Mouse (Mus musculus) forelimb bud, embryonic 11.5 days (tissue): ENCODE results near the gene Flvcr1.
A peak's percentile ranks its signal among the peaks of the same experiment; 100 is the strongest.

Experiments used
- DNase-seq: peaks from one replicate; pipeline ENCODE4 v3.0.0-alpha.2; 2012; ENCODE audit warnings: low read depth, low spot score

The Flvcr1 gene

DNA sequence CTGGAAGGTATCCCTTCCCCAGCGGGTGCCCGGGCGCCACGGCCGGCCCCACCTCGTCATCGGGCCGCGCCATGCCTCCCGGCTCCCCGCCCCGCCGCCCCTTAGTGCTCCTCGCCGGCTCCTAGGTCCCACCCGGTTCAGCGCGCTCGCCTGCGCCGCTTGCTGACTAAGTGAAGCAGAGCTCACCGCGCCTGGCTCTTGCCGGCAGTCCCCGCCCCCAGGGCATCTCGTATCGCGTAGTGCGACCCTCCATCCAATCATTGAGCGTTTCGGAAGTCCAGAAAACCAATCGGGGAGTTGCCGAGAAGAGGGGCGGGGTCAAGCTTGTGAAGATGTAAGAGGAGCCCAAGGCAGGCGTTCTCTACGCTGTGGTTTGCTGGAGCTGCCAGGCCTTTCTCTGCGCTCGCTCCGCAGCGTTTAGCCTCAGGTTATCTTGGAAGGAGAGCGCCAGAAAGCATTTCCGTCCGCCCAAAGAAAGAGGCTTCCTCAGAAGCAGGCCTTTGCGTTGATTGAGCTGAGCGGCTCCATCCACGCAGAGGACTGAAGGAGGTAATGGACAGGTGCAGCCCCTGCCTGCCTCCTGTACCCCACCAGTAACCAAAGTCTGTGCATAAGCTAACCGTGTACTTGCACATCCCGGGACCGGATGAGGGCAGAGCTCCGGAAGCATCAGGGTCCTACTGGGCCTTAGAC is at the start of gene Flvcr1:
Gene Flvcr1, minus strand, starts transcription at position 138 of the 693 bp plus-strand sequence.
- DNase-seq, result peak; percentile 99

DNA sequence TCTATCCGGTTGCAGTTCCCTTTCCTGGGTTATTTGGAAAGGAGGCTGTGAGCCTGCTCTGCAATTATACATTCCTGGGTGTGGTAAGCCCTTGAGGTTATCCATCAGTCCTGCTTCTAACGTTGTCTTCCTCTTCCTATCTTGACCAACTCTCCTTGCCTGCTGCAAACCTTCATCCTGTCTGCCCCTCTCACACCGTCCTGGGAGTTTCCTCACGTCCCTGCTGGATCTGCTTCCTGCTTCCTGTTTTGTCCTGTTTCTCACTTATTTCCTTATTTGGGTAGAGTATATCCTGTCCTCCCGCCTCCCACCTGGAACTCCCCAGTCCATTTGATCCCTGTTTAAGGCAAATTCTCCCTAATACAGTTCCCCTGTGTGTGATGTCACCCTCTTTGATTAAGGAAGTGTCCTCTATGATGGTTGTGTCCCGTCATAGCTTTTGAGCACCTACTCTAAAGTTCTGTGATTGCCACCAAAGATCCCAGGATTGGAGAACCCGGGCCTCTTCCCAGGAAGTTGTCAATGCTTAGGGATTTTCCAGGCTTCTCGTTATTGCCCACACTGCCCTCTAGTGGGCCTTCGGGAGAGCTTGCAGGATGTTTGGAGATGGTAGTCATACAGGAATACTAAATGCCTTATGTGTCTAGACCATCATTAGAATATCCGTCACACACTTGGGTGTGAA is 49.4 kb upstream of the Flvcr1 start:
- peak; percentile 65 for DNase-seq

DNA sequence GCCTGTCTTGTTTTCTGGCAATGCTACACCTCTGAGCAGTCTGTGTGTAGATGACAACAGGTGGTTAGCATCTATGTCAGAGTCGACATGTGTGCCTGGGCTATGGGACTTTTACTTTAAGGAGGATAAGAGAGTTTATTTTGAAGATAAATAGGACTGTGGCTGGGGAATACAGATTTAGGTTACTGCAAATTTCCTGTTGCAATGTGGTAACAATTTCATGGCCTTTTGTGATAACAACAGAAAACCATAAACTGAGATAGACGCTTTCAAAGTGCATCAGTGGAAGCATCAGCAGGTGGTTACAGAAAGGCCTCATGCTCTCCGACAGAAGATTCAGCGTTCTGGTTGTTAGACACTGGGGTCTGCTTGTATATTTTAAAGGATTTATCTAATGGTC is 47.5 kb upstream of the Flvcr1 start:
- no peak for DNase-seq

DNA sequence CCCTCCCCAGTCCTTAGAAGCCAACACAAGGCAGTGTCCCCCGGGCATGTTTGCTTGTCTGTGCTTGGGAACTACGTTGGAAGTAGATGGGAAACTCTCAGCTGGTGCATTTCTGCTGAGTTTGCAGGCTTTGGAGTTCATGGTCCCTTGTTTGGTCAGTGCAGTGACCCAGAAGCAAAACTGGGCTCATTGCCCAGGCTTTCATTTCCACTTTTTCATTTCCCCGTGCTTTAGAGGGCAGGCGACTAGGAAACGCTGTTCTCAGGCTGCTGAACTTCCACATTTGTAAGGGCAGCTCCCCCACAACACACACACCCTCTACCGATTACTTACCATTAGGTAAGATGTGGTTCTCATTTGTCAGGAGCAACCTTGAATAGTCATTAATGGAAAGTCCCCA is 47.0 kb upstream of the Flvcr1 start:
- DNase-seq, result no peak

DNA sequence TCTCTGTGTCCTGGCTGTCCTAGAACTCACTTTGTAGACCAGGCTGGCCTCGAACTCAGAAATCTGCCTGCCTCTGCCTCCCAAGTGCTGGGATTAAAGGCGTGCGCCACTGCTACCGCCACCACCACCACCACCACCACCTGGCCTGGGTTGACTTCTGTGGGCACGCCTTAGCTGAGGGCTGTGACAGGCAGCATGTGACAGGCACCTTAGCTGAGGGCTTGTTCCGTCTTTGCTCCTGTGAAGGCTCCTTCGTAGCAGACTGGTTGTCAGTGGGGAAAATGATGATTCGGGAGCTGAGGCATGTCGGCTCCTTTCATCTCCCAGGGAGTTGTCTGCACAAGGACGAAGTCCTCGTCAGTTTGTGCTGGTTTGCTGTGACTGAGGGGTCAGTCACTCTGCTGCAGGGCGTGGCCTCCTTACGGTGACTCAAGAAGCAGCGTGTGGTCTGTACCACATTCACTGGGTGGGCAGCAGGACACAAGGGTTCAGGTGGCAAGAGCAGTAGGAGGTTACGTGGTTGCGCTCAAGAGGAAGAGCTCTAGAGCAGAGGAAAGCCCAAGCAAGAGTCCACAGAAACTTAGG is 46.5 kb upstream of the Flvcr1 start:
- no peak for DNase-seq

DNA sequence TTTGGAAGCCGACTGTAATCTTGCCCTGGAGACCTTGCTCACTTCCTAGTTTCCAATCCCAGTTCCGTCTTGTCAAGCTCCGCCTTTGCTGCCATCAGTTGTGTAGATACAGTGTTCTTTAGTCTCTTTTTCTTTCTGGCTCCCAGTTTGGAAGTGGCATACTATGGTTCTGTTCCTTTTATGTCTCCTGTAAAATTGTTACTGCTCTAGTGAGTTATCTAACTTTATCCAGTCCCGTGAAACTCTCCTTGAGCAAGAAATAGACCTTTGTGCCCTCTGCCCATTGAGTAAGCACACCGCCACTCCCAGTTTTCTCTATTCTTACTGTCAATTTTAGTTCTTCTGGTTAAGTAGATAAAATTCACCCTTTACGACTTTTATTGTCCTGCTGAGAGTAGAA is 45.7 kb upstream of the Flvcr1 start:
- no peak for DNase-seq

DNA sequence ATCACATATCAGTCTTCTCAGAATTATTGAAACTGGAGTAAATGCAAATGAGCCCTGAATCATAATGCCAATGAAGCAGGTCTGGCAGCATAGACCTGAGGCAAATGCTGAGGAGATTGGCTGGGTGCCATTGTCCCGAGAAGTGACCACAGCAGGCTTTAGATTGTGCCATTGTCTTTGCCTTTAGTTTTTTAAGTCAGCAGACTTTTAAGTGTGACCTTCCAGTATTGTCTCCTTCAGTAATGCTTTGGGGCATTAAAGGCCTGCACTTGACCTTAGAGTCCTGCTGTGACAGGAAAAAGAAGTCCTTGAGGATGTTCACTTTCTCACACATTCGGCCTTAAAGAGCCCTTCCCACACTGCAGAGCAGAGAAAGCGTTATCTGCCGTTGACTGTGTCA is 44.3 kb upstream of the Flvcr1 start:
- no peak for DNase-seq

DNA sequence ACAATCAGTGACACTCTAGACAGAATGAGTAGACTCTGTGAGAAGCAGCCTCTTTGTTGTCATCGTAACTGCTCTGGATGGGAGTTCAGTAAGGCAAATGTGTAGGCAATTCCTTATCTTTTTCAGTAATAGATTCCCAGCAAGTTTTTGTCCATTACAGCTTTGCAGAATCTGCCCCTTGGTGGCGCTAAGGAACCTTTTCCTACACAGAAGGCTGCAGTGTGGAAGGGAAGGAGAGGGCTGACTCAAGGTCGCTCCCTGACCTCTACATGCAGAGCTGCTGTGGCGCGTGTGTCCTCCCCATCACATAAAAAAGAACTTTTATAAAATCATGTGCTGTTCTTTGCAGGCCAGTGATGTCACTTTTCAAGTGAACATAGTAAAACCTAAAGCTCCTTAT is 42.4 kb upstream of the Flvcr1 start:
- DNase-seq, result no peak

DNA sequence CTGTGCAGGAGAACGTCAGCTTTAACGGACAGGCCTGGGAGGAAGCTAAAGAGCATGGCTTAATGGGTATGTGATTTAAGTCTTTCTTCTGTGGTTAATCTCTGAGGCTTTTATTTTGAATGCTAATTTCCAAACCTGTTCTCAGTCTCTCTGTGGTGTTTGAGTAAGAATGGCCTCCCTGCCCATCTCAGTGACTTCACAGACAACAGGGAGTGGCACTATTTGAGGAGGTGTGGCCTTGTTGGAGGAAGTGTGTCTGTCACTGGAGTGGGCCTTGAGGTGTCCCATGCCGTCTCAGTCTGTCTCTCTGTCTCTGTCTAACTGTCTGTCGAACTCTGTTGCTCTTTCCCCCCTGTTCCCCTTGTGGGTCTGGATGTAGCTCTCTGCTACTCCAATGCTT is 39.2 kb upstream of the Flvcr1 start:
- no peak for DNase-seq

DNA sequence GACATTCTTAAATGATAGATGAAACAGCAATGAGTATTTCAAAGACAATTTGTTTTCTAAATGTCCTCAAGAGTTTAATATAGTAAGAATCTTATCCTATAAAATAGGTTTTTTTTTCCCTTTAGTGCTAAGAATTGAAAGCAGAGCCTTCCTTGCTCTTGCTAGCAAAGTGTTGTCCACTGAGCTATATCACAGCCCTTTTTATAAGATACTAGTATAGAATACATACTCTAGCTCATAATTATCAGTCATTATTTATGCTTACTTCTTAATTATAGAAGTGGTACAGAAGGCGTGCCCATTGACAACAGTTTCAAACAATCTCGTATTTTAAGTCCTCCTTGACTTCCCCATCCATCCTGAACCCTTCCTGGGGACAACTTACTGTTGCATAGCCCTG is 38.6 kb upstream of the Flvcr1 start:
- DNase-seq, result no peak

DNA sequence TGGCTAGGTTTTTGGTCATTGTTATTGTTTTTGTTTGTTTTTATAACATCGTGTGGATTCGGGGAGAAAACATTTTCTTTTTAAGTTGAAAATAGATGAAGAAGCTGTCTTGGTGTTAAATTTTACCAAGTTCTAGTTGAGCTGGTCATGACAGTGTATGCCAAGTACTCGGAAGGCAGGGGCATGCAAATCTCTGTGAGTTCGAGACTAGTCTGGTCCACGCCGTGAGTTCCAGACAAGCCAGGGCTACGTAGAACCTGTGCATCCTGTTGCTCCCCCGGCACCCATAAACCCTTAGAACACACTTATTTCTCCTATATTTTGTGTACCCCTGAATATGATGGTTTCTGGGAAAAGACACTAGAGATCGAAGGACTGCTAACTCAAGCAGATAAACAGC is 37.7 kb upstream of the Flvcr1 start:
- no peak for DNase-seq

DNA sequence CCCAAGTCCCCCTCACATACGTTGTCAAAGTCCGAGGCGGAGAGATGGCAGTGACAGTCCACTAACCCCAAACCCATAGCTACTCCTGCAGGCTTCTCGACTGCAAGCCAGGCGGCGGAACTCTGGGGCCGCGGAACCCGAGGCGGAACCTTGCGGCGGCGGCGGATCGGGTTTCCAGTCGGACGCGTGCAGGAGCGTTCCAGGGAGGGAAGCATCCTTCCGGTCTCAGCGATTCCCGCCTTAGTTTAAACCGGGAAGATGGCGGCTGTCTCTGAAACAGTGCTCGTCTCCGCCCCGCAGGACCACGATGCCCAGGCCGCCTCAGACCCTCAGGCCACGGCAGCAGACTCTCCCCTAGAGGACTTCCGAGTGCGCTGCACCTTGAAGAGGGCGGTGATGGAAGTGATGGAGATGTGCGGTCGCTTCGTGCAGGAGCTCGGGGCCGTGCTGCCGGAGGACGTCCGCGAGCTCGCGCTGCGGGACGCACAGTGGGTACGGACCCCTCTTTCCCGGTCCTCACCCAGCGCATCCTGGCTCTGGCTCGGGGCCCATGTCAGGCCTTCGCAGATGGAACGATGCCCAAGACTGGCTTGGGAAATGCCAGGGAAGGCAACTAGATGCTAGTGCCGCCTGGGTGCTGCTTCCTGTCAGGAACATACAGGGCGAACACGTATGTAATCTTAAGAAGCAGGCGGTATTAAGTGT is 37.0 kb upstream of the Flvcr1 start, which contains the start of the genes Tatdn3 and Nsl1:
Gene Tatdn3, minus strand, starts transcription at position 152 of the 705 bp plus-strand sequence.
Gene Nsl1, plus strand, starts transcription at position 232 of the 705 bp plus-strand sequence.
- DNase-seq, result peak; percentile 87

DNA sequence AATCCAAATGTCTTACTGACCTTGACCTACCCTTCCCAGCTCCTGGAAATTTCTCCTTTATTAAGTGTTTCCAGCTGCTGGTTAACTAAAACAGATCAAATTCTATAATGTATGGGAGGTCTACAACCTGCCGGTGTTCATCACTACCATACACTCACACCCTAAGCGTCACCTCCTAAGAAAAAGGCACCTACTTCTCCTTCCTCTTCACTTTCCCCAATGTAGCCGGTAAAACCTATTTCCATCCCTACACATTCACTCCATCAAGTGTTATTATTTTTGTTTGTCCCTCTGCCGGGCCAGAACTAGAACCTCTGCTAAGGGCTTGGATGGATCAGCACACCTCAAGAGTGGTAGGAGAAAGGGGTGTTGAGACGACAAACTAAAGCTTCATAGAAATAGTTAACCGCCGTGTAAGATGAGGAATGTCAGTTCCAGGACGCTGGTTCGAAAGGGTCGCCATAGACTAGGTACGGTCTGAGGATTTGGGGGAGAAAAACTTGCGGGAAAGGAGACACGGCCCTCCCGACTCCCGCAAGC is 36.4 kb upstream of the Flvcr1 start:
- DNase-seq, result no peak

DNA sequence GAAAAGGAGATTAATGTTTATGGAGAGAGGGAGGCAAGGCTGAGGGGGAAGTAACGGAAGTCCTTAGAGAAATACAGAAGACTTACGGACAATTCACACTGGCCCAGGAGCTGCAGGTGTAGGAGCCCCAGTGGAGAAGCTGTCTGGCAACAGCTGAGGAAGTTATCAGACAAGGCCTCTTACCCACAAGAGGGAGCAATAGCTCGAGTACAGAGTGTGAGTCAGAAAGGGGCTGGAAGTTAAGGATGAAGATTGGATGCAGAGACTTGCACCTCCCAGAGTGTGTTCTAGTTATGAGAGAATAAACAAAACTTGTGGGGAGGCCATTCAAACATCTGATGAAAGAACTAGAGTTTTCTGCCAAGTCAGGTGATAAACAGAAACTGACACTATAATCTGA is 31.5 kb upstream of the Flvcr1 start:
- DNase-seq, result no peak

DNA sequence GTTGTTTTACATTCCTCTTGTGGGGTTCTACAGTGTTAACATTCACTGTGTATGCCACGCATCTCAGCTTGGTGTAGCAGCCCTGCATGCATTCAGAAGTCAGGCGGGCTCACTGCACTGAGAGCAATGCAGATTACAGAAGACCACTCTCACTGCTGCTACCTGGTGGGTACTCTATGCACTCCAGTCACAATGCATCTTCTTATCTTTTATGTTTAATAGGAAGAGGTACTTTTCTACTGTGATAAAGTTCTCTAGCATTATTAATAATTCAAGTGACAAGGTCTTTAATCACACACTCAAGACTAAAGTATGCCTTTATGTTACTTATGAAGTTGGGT is 29.5 kb upstream of the Flvcr1 start:
- no peak for DNase-seq

DNA sequence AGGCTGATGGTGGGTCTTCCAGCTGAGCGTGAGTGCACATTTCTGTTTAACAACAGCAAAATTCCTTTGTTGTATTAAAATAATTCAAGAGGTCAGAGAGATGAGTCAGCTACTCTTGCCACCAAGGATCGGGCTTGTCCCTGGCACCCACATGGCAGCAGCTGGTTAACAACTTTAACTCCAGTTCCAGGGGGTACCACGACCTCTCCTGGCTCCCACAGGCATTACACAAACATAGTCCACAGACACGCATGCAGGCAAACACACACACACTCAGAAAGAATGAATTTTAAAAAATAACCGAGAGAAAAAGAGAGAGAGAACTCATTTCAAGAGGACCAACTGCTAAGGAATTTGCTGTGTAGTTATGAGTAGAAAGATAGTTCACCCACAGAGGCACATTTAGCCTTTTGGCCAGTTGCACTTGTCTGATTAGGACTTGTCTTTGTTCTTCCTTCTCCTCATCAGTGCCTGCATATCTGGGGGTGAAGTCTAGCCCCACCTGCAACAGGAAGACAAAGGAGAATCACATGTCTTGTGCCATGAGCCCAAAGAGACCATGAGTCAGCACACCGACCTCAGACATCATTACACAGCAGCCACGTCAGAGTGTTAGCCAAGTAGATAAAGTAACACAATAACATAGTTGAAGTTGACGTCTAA is 29.0 kb upstream of the Flvcr1 start:
- no peak for DNase-seq

DNA sequence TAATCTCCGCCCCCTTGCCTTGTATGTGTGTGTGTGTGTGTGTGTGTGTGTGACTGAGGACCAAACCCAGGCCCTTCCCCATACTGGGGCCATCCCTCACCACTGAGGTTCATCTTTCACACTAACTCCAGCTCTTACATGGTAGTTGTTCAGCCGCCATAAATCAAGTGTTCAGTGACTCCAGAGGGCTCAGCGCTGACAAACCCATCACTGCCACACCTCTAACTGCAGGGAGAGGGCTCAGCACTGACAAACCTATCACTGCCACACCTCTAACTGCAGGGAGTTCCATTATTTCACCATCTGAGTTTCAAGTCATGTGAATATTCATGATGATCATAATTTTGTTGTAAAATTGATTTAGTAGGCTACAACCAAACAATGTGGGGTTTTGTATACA is 27.6 kb upstream of the Flvcr1 start:
- no peak for DNase-seq

DNA sequence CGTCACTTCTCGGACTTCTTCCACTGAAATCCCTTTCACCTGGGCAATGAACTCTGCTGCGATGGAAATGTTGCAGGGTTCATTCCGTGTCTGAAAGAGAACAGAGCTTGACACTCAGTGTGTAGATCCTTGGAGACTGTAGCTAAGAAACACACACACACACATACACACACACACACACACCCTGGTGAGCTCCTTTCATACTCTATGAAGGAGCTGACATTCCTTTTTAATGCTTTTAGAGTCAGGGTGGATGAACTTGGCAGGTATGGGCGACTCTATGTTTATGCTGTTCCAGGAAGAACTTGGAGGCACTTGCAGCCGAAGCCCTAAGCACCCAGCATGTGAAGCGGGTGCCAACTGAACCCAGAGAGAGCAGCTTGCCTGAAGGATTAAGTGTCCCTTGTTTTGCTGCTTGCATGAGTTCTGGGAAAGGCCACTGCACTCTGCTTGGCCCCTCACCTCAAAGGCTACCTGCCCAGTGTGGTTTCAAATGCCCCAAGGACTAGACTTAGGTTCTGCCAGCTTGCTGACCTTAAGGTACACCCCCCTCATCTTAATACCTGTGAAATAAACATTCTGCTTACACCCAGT is 20.4 kb upstream of the Flvcr1 start:
- no peak for DNase-seq

DNA sequence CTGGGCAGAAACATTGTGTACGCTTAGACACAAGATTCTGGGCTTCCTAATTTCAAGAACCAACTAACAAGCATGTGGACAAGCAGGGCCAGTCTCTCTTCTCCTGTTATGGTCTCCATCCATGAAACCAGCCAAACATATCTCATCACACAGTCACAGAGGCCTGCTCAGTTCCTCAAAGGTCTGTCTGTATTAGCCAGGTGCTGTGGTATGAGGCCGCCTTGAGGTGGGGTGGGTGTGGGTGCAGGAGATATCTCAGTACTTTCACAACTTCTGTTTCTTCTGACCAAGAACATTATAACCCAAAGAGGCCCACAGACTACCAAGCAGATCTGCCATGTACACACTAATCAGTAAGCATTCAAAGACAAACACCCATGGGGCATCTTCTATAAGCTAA is 19.3 kb upstream of the Flvcr1 start:
- no peak for DNase-seq

DNA sequence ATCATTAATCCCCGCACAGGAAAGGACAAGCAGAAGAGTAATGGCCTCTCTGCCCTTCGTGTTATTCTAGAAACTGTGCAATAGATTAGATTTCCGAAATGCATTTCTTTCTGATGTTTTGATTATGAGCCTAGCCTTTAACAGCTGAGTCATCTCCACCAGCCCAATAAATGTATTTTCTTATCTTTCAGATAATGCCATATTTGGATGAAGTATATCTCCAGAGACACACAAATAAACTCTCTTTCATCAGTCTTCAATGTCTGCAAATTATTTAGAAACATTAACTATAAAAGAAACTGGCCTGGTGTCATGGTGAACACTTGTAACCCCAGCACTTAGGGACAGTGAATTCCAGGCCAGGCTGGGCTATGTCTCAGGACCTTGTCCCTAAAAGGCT is 16.7 kb upstream of the Flvcr1 start:
- no peak for DNase-seq

DNA sequence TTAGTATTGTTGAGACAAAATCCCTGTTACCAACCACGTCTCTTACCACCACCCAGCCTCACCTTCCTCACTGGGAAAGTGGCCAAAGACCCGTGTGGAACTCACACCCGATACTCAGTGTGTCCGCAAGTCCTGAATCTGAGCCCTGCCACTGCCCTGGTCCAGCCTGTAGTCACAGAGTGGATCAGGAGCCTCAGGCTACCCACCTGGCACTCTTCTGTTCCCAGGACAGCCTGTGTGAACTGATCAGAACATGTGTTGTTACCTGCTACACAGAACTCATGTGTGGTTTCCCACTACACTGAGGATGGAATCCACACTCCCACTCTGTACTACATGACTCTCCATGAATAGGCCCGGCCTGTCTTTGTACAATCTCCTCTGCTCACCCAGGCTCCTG is 16.1 kb upstream of the Flvcr1 start:
- no peak for DNase-seq
